Mouse (Mus musculus): ENCODE data around the gene Hspb1. TPM values are rescaled to one million over a fixed set of nuclear protein-coding genes. Genes with fewer than 3 reads are reported as not detected.

The Hspb1 gene
- polyA plus RNA-seq, 1 experiment from 2014 or later, result 1,190 TPM

DNA sequence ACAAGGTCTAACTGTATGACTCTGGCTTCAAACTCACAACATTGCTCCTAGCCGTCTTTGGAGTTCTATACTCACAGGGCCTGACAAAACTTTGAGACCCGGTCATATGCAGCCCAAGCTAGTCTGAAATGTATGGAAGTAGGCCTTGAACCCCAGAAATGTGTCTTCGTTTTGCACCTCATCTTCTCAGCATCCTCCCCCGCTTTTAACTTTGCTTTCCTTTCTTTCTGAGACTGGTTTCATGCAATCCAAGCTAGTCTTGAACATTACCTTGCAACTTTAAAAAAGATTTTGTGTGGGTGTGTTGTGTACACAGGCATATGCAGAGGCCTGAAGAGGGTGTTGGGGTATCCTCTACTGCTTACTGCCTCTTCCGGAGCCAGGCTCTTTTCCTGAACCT lies 16.5 kb downstream of the Hspb1 start:
- no peaks in the 10 kb centered on the region for H3K27me3 ChIP-seq
- peaks cover 21% of the 10 kb centered on the region for H3K36me3 ChIP-seq
- no peak overlapping the region for H3K9ac ChIP-seq
- peaks cover 33% of the 10 kb centered on the region for H3K4me1 ChIP-seq
- H3K27ac ChIP-seq, result no peak overlapping the region
- WGBS, result 66% methylated on average over 5 of the region's 5 CpGs
- H3K4me2 ChIP-seq, result peak overlapping the region; percentile 82; the same call in 1 of the 2 replicates
- H3K4me3 ChIP-seq, result peak overlapping the region; percentile 40
- no peaks in the 10 kb centered on the region for H3K9me3 ChIP-seq
- no peak for ATAC-seq (ENCODE audit: insufficient number of reproducible peaks, low FRiP score, low TSS enrichment, low read depth)

DNA sequence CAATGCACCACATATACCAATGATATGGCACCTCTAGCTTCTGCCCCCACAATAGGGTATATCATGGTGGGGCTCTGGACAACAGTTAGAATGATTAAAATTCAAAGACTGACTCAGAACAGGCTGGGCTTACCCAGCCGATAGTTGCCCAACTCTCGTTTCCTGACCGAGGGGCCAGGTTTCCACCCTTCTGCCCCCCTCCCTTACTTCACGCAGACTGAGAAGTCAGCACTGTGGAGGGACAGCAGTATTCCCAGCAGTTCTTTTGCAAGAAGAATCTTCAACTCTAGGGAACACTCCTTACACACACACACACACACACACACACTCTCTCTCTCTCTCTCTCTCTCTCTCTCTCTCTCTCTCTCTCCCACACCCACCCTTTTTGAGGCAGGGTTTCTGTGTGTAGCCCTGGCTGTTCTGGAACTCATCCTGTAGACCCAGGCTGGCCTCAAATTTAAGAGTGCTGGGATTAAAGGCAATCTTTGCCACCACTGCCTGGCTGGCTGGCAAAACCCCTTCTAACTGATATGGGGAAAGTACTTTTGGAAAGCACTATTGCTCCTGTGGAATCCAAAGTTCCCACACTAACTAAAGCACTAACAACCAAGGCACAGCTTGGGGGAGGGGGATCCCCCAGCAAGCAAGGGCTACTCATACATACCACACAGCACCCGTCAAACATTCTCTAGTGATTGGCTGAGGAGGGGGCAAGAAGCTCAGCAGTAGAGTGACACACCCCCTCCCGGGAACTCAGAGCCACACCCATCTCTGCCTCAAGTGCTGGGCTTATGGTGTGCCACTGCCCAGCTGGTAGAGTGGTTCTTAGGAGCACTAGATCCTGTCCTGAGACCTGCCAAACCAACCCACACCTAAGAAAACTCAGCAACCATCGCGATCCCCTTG lies 17.9 kb downstream of the Hspb1 start:
- H3K9me3 ChIP-seq, result no peaks in the 10 kb centered on the region
- H3K4me1 ChIP-seq, result peaks cover 33% of the 10 kb centered on the region
- H3K36me3 ChIP-seq, result peaks cover 34% of the 10 kb centered on the region
- no peak overlapping the region for H3K4me3 ChIP-seq
- no peak for ATAC-seq (ENCODE audit: insufficient number of reproducible peaks, low FRiP score, low TSS enrichment, low read depth)
- WGBS, result 60% methylated on average over 8 of the region's 8 CpGs
- 0 out of 2 replicates have a peak overlapping the region, but pooled peaks have one; percentile 2 for H3K27ac ChIP-seq
- H3K27me3 ChIP-seq, result no peaks in the 10 kb centered on the region
- H3K9ac ChIP-seq, result no peak overlapping the region
- H3K4me2 ChIP-seq, result no peak overlapping the region

DNA sequence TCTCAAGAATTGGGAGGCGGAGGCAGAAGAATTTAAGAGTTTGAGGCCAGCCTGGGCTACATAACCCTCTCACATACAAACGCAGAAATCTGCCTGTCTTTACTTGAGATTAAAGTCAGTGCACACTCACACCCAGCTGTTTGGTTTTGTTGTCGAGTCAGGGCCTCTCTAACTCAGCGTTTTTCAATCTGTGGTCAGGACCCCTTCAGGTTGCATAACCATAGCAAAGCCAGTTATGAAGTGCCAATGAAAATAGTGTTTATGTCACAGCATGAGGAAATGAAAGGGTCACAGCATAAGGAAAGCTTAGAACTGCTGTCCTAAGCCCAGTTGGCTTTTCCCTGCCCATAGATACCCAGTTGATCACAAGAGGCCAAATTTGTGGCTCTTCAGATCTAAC lies 19.1 kb downstream of the Hspb1 start:
- Histone ChIP-seq H3K4me1 (peaks cover 33% of the 10 kb centered on the region), H3K27me3 (no peaks in the 10 kb centered on the region), H3K27ac (peak overlapping the region; percentile 47), H3K4me3 (no peak overlapping the region), H3K9ac (no peak overlapping the region), H3K36me3 (peaks cover 47% of the 10 kb centered on the region), H3K4me2 (no peak overlapping the region), H3K9me3 (no peaks in the 10 kb centered on the region)
- no peak for ATAC-seq (ENCODE audit: insufficient number of reproducible peaks, low FRiP score, low TSS enrichment, low read depth)
- WGBS, result 85% methylated on average over 4 of the region's 4 CpGs

DNA sequence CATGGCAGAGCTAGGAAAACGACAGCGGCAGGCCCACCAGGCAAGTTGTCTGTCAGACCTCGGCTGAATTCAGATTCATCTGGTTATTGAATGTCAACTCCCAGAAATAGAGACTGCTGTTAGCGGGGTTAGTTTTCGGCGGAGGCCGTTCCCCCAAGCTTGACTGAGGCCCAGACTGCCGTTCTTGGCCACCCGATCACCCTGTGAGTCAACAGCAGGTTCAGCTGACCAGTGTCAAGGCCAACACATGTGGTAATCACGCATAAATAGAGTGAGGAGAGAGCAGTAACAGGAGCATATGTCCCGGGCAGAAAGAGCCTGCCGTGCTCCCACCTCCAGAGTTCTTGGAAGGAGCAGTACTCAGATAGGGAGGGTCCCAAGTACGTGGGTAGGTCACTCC lies 19.5 kb downstream of the Hspb1 start:
- no peak for ATAC-seq (ENCODE audit: insufficient number of reproducible peaks, low FRiP score, low TSS enrichment, low read depth)
- Histone ChIP-seq H3K27me3 (no peaks in the 10 kb centered on the region), H3K9me3 (no peaks in the 10 kb centered on the region), H3K36me3 (peaks cover 48% of the 10 kb centered on the region), H3K27ac (peak overlapping the region; percentile 47), H3K4me3 (no peak overlapping the region), H3K4me1 (peaks cover 34% of the 10 kb centered on the region), H3K4me2 (no peak overlapping the region), H3K9ac (no peak overlapping the region)
- WGBS, result 72% methylated on average over 13 of the region's 13 CpGs

DNA sequence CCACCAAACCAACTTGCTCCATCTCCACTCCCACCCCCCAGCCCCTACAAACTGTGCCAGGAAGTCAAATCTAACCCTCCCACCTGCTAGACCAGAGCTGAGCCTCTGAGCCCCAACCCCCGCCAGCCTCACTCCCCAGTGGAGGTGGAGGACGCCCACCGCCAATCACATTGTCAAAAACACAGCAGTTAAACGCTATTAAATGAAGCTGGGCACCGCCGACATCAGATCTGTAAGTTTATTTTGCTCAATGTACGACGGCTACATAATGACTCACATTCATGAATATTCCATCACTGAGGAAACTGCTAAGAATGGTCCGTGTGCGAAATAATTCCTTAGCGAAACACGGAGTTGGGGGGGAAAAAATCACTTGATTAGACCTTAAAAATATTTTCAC lies 20.5 kb downstream of the Hspb1 start:
- no peak for ATAC-seq (ENCODE audit: insufficient number of reproducible peaks, low FRiP score, low TSS enrichment, low read depth)
- H3K4me1 ChIP-seq, result peaks cover 35% of the 10 kb centered on the region
- WGBS, result 82% methylated on average over 12 of the region's 12 CpGs
- no peak overlapping the region for H3K4me2 ChIP-seq
- H3K9me3 ChIP-seq, result no peaks in the 10 kb centered on the region
- H3K27ac ChIP-seq, result no peak overlapping the region
- no peak overlapping the region for H3K4me3 ChIP-seq
- H3K9ac ChIP-seq, result no peak overlapping the region
- peaks cover 48% of the 10 kb centered on the region for H3K36me3 ChIP-seq
- H3K27me3 ChIP-seq, result no peaks in the 10 kb centered on the region

DNA sequence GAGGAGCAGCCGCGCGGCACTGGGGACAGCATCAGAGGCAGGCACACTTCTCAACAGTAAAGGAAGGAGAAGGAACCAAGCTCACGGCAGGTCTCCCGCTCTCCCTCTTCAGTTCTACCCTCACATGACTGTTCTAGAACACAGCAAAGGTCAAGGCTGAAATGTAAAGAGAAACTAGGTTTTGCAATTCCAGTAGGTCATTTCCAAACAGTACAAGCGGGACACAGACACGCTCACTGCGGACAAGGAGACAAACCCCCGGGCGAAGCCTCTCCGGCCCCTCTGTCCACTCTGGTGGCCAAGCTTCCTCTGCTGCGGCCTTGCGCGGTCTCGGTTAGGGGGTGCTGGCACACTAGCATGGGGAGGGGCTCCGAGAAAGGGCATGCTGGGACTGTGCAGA lies 21.3 kb downstream of the Hspb1 start:
- Histone ChIP-seq H3K4me1 (peaks cover 28% of the 10 kb centered on the region), H3K36me3 (peaks cover 53% of the 10 kb centered on the region)
- 93% methylated on average over 16 of the region's 16 CpGs for WGBS

DNA sequence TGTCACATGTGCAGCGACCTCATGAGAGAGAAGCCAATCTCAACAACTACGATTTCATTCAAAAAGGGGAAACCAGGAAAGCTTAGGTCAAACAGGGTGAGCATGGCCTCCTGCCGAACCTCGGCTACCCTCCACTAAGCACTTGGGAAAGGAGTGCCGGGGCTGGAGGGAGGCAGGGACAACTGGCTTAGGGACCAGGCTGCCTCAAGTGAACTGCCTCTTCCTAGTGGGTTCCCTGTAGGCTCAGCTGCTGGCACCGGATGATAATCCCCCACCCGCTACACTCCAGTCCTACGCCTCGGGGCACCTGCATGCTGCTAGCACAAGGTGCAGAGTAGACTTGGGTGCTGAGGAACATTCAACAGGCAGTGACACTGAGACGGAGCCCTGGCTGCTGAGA lies 21.9 kb downstream of the Hspb1 start:
- H3K27me3 ChIP-seq, result no peaks in the 10 kb centered on the region
- no peak for ATAC-seq (ENCODE audit: insufficient number of reproducible peaks, low FRiP score, low TSS enrichment, low read depth)
- no peak overlapping the region for H3K4me3 ChIP-seq
- 83% methylated on average over 10 of the region's 10 CpGs for WGBS
- no peaks in the 10 kb centered on the region for H3K9me3 ChIP-seq
- peaks cover 59% of the 10 kb centered on the region for H3K36me3 ChIP-seq
- H3K27ac ChIP-seq, result no peak overlapping the region
- peaks cover 27% of the 10 kb centered on the region for H3K4me1 ChIP-seq
- H3K9ac ChIP-seq, result no peak overlapping the region
- H3K4me2 ChIP-seq, result no peak overlapping the region

More for the DNA sequence above, 21.3 kb downstream of the Hspb1 start:
- H3K27me3 ChIP-seq, result no peaks in the 10 kb centered on the region
- no peak for ATAC-seq (ENCODE audit: insufficient number of reproducible peaks, low FRiP score, low TSS enrichment, low read depth)
- no peak overlapping the region for H3K27ac ChIP-seq
- H3K9me3 ChIP-seq, result no peaks in the 10 kb centered on the region
- H3K4me3 ChIP-seq, result no peak overlapping the region
- no peak overlapping the region for H3K9ac ChIP-seq
- H3K4me2 ChIP-seq, result no peak overlapping the region

DNA sequence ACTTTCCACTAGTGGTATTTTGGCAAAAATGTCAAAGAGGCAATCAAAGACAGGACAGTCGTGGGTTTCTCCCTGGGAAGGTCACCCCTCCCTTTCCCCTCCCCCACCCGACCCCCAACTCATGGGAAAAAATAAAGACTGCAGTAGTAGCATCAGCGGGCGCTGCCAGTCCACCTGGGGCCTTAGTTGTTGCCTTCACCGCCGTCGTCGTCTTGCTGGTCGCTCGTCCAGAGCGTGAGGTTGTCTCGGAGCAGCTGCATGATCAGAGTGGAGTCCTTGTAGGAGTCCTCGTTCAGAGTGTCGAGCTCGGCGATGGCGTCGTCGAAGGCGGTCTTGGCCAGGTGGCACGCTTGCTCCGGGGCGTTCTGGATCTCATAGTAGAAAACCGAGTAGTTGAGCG lies 23.1 kb downstream of the Hspb1 start:
- peaks cover 22% of the 10 kb centered on the region for H3K4me1 ChIP-seq
- H3K27ac ChIP-seq, result no peak overlapping the region
- ATAC-seq (ENCODE audit: insufficient number of reproducible peaks, low FRiP score, low TSS enrichment, low read depth), result no peak
- H3K9ac ChIP-seq, result no peak overlapping the region
- H3K27me3 ChIP-seq, result no peaks in the 10 kb centered on the region
- H3K4me2 ChIP-seq, result no peak overlapping the region
- H3K4me3 ChIP-seq, result no peak overlapping the region
- no peaks in the 10 kb centered on the region for H3K9me3 ChIP-seq
- peaks cover 63% of the 10 kb centered on the region for H3K36me3 ChIP-seq
- WGBS, result 90% methylated on average over 25 of the region's 25 CpGs

DNA sequence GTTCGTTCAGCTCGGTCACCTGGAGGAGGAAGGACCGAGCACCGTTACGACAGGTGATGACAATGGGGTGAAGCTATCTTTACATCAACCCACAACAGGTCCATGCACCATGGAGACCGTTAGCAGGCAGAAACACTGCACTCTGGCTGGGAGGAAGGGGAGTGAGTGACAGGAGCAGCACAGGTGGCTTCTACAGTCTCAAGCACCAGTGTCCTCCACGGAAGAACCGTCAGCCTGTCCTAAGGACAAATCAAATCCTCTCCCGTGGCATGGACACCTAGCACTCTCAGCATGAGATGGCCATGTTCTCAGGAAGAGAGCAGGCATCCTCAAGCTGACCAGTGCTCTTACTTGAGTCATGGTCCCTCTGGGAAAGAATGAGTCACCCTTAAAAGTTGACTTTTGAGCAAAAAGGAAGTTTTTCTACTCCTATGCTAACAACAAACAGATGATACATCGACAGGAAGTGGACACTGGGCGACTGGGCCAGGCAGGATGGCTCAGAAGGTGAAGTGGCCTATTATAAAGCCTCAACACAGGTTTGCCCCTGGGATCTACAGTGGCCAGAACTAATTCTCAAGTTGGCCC lies 24.0 kb downstream of the Hspb1 start:
- Histone ChIP-seq H3K4me3 (no peak overlapping the region), H3K4me1 (peaks cover 17% of the 10 kb centered on the region; the same call in 1 of the 2 replicates), H3K27me3 (no peaks in the 10 kb centered on the region), H3K9ac (no peak overlapping the region), H3K9me3 (no peaks in the 10 kb centered on the region), H3K27ac (no peak overlapping the region), H3K36me3 (peaks cover 66% of the 10 kb centered on the region), H3K4me2 (no peak overlapping the region)
- WGBS, result 87% methylated on average over 11 of the region's 11 CpGs
- no peak for ATAC-seq (ENCODE audit: insufficient number of reproducible peaks, low FRiP score, low TSS enrichment, low read depth)

DNA sequence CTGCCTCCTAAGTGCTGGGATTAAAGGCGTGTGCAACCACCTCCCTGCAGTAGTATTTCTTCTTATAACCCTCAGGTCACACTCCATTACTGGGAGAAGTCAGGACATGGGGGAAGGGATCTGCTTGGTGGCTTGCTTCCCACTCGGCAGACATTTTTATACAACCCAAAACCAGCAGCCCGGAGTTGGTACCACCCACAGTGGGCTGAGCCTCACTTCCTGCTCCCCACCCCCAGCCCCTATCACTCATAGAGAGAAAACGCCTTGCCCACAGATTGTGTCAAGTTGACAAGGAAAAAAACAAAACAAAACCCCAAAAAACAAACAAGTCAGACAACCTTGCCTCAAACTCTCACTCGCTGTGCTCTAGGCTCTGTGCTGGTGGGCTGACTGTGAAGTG lies 25.5 kb downstream of the Hspb1 start:
- H3K27me3 ChIP-seq, result no peaks in the 10 kb centered on the region
- H3K27ac ChIP-seq, result no peak overlapping the region
- no peak overlapping the region for H3K4me3 ChIP-seq
- H3K36me3 ChIP-seq, result peaks cover 61% of the 10 kb centered on the region
- no peak overlapping the region for H3K9ac ChIP-seq
- H3K4me2 ChIP-seq, result no peak overlapping the region
- H3K9me3 ChIP-seq, result no peaks in the 10 kb centered on the region
- H3K4me1 ChIP-seq, result 0 out of 2 replicates have a peak, but pooled peaks cover 12% of the 10 kb centered on the region
- ATAC-seq (ENCODE audit: insufficient number of reproducible peaks, low FRiP score, low TSS enrichment, low read depth), result no peak
- whole genome bisulfite sequencing, result 81% methylated on average over 5 of the region's 5 CpGs

DNA sequence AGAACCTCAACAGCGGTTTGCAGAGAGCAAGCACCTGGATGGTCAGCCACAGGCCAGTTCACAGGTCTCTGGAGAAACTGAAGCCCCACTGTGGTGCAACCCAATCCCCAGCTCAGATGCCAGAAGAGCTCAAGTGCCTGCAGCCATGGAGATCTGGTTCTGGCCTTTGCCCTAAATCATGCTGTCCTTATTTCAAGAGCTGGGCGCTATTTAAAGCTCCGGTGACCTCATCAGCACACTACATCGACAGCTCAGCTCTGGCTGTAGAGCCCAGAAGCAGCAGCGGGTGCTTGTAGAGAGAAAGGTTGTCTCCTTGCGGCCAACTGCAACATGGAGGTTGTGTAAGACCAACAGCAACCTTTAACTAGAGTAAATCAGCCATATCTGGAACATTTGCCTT lies 26.4 kb downstream of the Hspb1 start:
- no peak overlapping the region for H3K9ac ChIP-seq
- no peak overlapping the region for H3K4me3 ChIP-seq
- no peak overlapping the region for H3K27ac ChIP-seq
- H3K27me3 ChIP-seq, result no peaks in the 10 kb centered on the region
- WGBS, result 87% methylated on average over 6 of the region's 6 CpGs
- no peak for ATAC-seq (ENCODE audit: insufficient number of reproducible peaks, low FRiP score, low TSS enrichment, low read depth)
- no peaks in the 10 kb centered on the region for H3K9me3 ChIP-seq
- H3K4me1 ChIP-seq, result 0 out of 2 replicates have a peak, but pooled peaks cover 12% of the 10 kb centered on the region
- H3K36me3 ChIP-seq, result peaks cover 66% of the 10 kb centered on the region
- H3K4me2 ChIP-seq, result no peak overlapping the region

DNA sequence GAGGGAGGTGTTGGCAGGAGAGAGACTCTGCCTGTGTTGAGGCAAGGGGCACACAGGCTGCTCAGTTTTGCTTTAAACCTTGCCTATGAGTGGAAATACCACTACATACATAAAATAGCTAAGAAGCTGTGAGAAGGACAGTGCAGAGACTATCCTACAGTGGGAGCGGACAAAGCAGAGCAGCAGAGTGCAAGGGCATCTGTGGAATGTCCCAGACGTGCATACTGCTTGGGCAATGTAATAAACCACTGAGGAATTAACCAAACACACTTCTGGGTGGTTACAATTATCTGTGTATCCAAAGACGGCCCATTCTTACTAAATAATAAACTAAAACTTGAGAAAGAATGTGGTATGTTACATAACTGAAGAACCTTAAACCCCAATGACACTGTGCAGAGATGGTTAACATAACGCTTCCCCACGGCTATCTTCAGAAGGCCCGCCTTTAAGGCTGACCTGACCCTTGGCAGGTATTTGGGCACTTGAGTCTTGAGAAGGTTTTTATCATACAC lies 28.4 kb downstream of the Hspb1 start:
- peaks cover 55% of the 10 kb centered on the region for H3K36me3 ChIP-seq
- 0 out of 2 replicates have a peak, but pooled peaks cover 12% of the 10 kb centered on the region for H3K4me1 ChIP-seq
- H3K27ac ChIP-seq, result no peak overlapping the region; the same call in 1 of the 2 replicates
- 83% methylated on average over 6 of the region's 6 CpGs for WGBS
- no peak overlapping the region for H3K4me2 ChIP-seq
- no peaks in the 10 kb centered on the region for H3K27me3 ChIP-seq
- no peak for ATAC-seq (ENCODE audit: insufficient number of reproducible peaks, low FRiP score, low TSS enrichment, low read depth)
- H3K4me3 ChIP-seq, result no peak overlapping the region
- no peak overlapping the region for H3K9ac ChIP-seq
- no peaks in the 10 kb centered on the region for H3K9me3 ChIP-seq
